Mouse (Mus musculus) layer of hippocampus, postnatal 25 days (tissue): Measurements from ENCODE around the gene Xlr5b. TPM values are rescaled to one million over a fixed set of nuclear protein-coding genes. Genes with fewer than 3 reads are reported as not detected.
"Not testable (repeated sequence)": the region's sequence is repeated elsewhere in the genome, so short reads cannot be mapped to it uniquely, and the experiment has no call there.

Experiments used
- DNase-seq, 2 experiments: peaks; one replicate each; pipeline ENCODE4 v3.0.0; 2022; ENCODE audit warnings: mixed read lengths in 2 of 2, low spot score in 1 of 2; ENCODE audit errors: extremely low spot score in 1 of 2
- total RNA-seq, 2 experiments: library from RNA; stranded (reverse); gene quantifications; 2 replicates each; pipeline ENCODE4 v1.2.3; 2021

Gene Xlr5b
- not detected for total RNA-seq

- DNase-seq = not testable (repeated sequence)
Observed at GRCm38 (mm10) chrX:73148496-73148895, at the start of gene Xlr5b. TSS of gene Xlr5b (plus strand) at chrX:73148796.

DNA sequence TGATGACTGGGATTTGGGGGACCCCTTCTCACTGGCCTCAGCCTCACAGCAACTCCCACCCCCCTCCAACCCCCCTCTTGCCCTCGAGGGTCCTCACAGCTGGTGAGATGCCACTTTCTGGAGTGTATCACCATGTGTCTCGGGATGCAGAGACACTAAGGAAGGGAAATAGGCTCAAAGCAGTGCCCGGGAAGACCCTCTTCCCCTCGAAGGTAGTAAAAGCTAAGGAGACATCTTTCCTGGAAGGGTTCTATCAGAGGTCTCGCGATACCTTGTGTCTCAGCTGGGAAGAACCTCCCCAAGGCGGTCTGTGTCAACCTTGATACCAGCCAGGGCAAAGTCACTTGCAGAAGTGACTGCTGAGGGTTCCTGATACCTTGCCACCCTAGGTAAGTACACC lies 31.8 kb upstream of the Xlr5b start, which contains the start of gene Gm14685:
TSS of gene Gm14685 (plus strand) at position 301 of the 400 bp plus-strand sequence.
- DNase-seq = not testable (repeated sequence)

GRCm38 (mm10) chrX:73122859-73123829 lies 25.5 kb upstream of the Xlr5b start:
- not testable (repeated sequence) for DNase-seq

- not testable (repeated sequence) for DNase-seq
Observed at GRCm38 (mm10) chrX:73143218-73143618, 5.4 kb upstream of the Xlr5b start.

- DNase-seq = not testable (repeated sequence)
Observed at GRCm38 (mm10) chrX:73149350-73149749, 754 bp downstream of the Xlr5b start, which contains the start of gene DXBay18. TSS of gene DXBay18 (minus strand) at chrX:73149450.

- DNase-seq = not testable (repeated sequence)
Observed at GRCm38 (mm10) chrX:73176889-73177288, 28.3 kb downstream of the Xlr5b start, which contains the start of gene Spin2d. TSS of gene Spin2d (minus strand) at chrX:73176989.

DNA sequence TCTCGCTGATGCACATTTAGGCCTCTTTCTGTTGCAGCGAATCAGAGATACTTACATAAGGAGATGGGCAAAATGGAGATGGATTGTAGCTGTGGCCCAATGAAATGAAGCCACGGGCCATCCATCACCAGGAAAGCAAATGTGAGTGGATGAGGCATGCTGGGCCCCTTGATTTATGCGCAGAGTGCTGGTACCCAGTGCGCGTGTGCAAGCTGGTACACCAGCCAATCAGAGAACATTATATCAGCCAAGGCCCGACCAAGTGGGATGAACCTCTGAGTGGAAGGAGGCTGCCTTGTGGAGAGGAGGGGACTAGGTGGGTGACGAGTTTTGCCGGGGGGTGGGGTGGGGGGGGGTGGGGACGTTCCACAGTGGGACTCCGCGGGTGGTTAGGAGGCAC lies 43.3 kb downstream of the Xlr5b start, which contains the start of gene Xlr3b:
TSS of gene Xlr3b (plus strand) at position 274 of the 400 bp plus-strand sequence.
- DNase-seq = not testable (repeated sequence)

Other genes starting within 250 kb of the Xlr5b start
- gene Cetn2, start 230.4 kb upstream of the Xlr5b start, total RNA-seq = 10 to 100 TPM; 49.8 to 55.4 TPM
- gene Nsdhl, start 230.2 kb upstream of the Xlr5b start, total RNA-seq = 10 to 100 TPM; 23.6 to 27.6 TPM
- 1 to 10 TPM in 1 of 2 experiments, under 1 TPM in 1; 0.69 to 1.5 TPM for gene Zfp185, start 161.5 kb upstream of the Xlr5b start, total RNA-seq
- gene Pnma5, start 111.7 kb upstream of the Xlr5b start, total RNA-seq = under 1 TPM; 0.25 to 0.38 TPM
- 10 to 100 TPM; 15.7 to 25.1 TPM for gene Pnma3, start 84.0 kb upstream of the Xlr5b start, total RNA-seq
- 1 to 10 TPM in 1 of 2 experiments, not detected in 1; 2.7 TPM for gene Xlr4a, start 66.3 kb upstream of the Xlr5b start, total RNA-seq
- gene Xlr3a, start 51.7 kb upstream of the Xlr5b start, total RNA-seq = 1 to 10 TPM; 2.0 to 3.4 TPM
- gene Gm14685, start 31.7 kb upstream of the Xlr5b start, total RNA-seq = 1 to 10 TPM; 2.9 to 3.1 TPM
- gene DXBay18, start 654 bp downstream of the Xlr5b start, total RNA-seq = 1 to 10 TPM in 1 of 2 experiments, under 1 TPM in 1; 0.63 to 1.3 TPM
- gene Spin2d, start 28.2 kb downstream of the Xlr5b start, total RNA-seq = not detected
- 10 to 100 TPM in 1 of 2 experiments, 1 to 10 TPM in 1; 5.5 to 14.6 TPM for gene Xlr3b, start 43.4 kb downstream of the Xlr5b start, total RNA-seq
- gene Xlr4b, start 65.5 kb downstream of the Xlr5b start, total RNA-seq = 1 to 10 TPM in 1 of 2 experiments, under 1 TPM in 1; 0.84 to 1.4 TPM
- gene F8a, start 79.5 kb downstream of the Xlr5b start, total RNA-seq = 10 to 100 TPM; 15.0 to 16.0 TPM
- 1 to 10 TPM in 1 of 2 experiments, under 1 TPM in 1; 0.37 to 1.4 TPM for gene Xlr4c, start 94.3 kb downstream of the Xlr5b start, total RNA-seq
- under 1 TPM in 1 of 2 experiments, not detected in 1; 0.76 TPM for gene Xlr3c, start 116.6 kb downstream of the Xlr5b start, total RNA-seq
- gene Xlr5a, start 144.2 kb downstream of the Xlr5b start, total RNA-seq = not detected
- gene Xlr5c, start 144.2 kb downstream of the Xlr5b start, total RNA-seq = not detected
- gene Gm45015, start 188.0 kb downstream of the Xlr5b start, total RNA-seq = not detected
- 10 to 100 TPM; 11.2 to 12.2 TPM for gene Zfp275, start 193.8 kb downstream of the Xlr5b start, total RNA-seq
- gene Gm18336, start 249.9 kb downstream of the Xlr5b start, total RNA-seq = under 1 TPM in 1 of 2 experiments, not detected in 1; 0.16 TPM